Mouse (Mus musculus) layer of hippocampus, adult 8-10 months (tissue): ENCODE measurements around the gene Ctnna3. TPM values are rescaled to one million over a fixed set of nuclear protein-coding genes. Genes with fewer than 3 reads are reported as not detected.
"Not testable (repeated sequence)": the region's sequence is repeated elsewhere in the genome, so short reads cannot be mapped to it uniquely, and the experiment has no call there.

Source experiments
- DNase-seq, 2 experiments: peaks; one replicate each; pipeline ENCODE4 v3.0.0; 2022; ENCODE audit warnings: low spot score in 2 of 2
- total RNA-seq, 4 experiments: library from RNA; stranded (reverse); gene quantifications; 2 replicates each; pipeline ENCODE4 v1.2.4; 2022

The Ctnna3 gene
- total RNA-seq, 4 experiments from 2014 or later, result 2.3 to 3.2 (median 3.1) TPM

DNA sequence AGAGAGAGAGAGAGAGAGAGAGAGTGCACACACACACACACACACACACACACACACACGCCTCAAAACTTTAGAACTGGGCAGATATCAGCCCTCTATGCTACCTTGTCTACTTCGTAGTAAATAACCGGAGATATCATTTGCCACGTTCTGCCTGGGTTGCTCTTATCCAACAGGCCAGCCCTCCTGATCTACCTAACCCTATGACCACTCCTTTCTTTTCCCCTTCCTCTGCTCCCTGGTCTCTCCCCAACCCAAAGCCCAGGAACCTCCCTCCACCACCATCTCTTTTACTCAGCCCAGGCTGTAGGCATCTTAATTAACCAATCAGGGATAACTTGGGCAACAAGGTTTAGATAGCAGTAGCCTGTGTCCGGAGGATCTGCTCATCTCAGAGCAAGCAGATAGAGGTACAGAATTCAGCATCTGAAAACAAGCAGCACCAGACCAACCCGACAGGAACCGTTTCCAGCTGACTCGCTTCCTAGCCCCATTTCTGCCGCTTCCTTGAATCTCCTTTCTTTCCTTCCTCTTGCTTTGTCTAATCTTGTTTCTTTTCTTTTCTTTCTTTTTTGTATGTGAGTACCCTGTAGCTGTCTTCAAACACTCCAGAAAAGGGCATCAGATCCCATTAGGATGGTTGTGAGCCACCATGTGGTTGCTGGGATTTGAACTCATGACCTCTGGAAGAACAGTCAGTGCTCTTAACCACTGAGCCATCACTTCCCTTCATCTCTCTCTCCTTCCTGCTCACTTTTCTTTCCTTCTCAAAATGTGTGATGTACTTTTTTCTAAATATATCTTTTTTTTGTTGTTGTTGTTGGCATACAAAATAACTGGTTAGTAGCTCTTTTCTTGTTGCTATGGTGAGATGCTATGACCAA lies 6.1 kb upstream of the Ctnna3 start:
- DNase-seq, result no peak

DNA sequence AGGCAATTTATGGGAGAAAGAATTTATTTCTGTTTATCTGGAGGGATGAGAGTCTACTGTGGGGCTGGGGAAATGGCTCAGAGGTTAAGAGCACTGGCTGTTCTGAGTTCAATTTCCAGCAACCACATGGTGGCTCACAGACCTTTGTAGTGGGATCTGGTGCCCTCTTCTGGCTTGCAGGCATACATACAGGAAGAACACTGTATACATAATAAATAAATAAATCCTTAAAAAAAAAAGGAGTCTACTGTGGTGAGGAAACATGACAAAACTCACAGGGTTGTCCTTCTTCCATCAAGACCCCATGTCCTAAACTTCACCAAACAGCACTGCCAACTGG lies 5.5 kb upstream of the Ctnna3 start:
- no peak for DNase-seq

DNA sequence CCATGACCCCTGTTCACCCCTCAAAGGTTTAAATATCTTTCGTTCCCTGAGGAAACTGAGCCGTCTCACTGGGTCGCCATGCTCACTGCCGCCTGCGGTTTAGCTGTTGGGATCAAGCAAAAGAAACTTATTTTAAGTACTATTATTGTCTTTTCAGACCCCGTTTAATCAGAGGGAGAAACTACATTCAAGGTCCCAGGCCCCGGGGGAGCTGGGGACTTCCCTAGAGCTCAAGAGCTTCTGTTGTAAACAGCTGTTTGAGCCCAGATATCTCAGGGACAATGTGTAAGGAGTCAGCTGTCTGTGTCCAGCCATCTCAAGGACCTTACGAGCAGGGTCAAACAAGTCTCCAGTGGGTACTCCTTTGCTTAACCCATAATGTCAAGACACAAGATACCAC lies 2.8 kb upstream of the Ctnna3 start:
- DNase-seq, result no peak

DNA sequence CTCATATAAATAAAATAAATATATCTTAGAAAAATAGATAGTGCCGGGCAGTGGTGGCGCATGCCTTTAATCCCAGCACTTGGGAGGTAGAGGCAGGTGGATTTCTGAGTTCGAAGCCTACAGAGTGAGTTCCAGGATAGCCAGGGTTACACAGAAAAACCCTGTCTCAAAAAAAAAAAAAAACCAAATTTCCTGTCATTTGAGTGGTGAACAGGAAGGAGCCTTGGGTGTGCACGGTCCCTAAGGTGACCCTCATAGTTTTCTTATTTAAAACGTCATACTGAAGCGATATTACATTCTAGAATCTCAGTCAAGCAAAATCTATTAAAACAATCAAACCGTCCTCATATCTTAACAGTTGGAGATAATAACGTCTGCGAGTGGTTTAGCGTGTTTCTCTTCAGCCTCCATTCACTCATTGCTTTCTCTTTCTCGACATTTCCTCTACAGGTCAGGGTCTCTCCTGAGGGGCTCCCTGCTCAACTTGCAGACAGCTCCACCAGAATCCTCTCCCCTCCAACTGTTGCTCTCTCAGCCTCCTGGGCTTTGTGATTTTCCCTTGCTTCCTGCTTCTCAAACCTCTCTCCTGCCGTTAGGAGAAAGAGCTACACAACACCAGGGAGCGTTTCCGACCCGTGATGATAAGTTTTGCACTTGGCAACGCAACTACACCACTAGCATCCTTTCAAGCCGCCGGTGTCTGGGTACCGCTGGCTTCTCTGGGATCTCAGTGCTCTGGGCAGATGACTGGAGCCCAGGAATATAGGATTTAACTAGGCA lies 1.5 kb upstream of the Ctnna3 start:
- DNase-seq, result no peak

DNA sequence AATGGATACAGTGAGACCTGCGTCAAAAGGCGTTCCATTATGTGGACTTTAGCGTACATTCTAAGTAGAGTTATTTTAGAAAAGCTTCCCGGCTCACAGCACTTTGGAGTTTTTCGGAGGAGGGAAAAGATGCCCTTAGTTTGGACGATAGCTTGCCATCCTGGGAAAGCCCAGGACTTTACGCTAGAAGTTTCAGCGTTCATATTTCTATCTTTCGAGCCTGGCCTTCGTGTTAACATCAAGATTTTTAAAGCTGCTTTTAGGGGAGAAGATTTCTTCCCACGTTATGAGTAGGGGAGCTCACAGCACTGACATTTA lies 916 bp upstream of the Ctnna3 start:
- DNase-seq, result no peak

DNA sequence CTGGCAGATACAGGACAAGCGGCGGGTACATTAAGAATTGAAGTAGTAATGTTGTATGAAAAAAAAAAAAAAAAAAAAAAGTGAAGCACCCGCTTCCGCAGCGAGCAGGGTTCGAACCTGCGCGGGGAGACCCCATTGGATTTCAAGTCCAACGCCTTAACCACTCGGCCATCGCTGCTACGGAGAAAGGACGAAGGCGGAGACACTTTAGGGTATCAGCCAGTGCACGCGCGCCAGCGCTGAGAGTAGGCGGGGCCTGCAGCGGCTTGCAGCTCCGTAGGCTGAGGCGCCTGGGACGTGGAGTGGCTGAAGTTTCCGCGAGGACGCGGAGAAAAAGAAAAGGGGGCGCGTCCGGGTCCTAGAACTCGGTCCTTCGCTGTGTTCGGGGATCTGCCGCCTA lies 518 bp upstream of the Ctnna3 start:
- peak; percentile 97 to 100 for DNase-seq

DNA sequence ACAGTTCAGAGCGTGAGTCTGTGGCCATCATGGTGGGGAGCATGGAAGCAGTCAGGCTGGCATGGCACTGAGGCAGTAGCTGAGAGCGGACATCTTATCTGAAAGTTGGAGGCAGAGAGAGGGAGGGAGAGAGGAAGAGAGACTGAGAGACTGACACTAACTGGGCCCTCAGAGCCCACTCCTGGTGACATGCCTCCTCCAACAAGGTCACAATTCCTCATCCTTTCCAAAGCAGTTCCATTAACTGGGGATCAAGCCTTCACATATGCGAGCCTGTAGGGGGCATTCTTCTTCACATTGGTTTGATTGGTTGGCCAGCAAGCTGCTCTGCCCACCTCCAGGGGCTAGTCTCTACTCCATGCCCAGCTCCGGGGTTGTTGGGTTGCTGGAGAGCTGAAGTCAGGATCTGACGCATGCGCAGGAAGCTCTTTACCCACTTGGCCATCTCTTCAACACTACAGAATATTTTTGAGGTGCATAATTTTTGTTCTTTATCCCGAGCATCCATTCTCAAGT lies 1.4 kb downstream of the Ctnna3 start:
- DNase-seq, result no peak

DNA sequence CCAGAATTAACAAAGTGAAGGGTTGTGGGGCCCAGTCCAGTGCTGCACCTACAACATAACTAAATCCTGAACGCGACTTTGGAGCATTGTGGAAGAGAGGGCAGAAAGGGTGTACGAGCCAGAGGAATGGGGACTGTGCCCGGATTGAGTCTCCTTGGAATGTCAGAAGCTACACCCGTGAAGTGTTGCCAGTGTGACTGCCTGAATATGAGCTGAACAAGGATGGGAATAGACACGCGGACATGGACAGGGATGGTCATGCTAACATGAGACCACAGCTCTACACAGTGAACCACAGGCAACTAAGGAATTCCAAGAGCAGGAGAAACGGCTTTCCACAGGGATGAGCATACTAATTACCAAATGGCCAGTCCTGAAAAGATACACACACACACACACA lies 2.2 kb downstream of the Ctnna3 start:
- no peak for DNase-seq

DNA sequence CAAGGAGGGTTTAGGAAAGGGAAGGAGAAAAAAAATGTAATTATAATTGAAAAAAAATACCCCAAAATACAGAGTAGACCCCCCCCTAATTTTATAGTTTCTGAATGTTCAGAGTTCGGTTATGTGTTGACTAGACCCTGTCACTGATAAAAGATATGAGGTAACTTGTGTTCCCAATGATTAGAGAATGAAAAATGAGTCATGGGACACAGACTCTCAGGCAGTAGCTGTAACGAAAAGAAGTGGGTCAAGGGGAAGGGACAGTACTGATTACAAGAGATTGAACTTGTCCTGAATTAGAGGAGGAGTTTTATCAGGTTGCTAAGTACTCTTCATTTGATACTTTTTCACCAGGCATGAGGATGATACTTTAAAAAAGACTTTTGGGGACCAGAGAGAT lies 3.0 kb downstream of the Ctnna3 start:
- no peak for DNase-seq

DNA sequence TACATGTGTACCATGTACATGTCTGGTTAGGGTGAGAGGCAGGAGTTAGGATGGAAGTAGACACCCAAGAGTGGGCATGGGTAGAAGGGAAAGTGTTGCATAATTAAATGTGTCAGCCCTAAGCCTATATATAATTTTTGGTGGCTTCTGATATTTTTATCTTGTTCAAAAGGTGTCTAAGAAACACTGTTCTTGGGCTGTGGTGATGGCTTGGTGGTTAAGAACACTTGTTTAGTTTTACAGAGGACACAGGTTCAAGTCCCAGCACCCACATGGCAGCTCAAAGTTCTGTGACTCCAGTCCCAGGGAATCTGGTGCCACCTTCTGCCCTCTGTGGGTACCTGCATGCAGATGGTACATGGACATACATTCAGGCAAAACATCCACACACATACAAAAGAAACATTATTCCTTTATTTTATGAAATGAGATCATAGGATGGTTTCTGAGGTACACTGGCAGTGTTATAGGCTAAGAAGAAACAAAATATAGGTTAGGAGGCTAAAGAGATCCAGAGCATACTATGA lies 8.9 kb downstream of the Ctnna3 start:
- no peak for DNase-seq

DNA sequence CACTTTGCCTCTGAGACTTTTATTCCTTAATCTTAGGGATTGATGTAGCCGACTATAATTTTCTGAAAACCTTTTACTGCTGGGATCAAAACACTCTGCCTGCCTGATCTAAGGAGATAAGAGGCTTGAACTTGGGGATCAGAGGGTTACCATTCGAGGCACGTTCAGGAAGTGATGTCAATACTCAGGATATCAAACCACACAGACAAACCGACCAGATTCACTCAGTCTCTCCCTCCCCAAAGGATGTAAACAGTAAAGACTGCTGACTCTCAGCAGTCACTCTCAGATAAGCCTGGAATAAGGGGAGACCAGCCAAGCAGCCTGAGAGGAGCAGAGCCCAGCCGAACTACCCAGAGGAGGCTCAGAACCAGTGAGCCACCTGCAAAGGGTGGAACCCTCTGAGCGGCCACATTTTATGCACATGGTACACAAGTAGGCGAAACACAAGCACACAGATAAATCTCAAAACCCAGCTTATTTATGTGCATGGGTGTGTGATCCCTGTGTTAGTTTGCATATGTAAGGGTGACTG lies 9.9 kb downstream of the Ctnna3 start:
- no peak for DNase-seq

DNA sequence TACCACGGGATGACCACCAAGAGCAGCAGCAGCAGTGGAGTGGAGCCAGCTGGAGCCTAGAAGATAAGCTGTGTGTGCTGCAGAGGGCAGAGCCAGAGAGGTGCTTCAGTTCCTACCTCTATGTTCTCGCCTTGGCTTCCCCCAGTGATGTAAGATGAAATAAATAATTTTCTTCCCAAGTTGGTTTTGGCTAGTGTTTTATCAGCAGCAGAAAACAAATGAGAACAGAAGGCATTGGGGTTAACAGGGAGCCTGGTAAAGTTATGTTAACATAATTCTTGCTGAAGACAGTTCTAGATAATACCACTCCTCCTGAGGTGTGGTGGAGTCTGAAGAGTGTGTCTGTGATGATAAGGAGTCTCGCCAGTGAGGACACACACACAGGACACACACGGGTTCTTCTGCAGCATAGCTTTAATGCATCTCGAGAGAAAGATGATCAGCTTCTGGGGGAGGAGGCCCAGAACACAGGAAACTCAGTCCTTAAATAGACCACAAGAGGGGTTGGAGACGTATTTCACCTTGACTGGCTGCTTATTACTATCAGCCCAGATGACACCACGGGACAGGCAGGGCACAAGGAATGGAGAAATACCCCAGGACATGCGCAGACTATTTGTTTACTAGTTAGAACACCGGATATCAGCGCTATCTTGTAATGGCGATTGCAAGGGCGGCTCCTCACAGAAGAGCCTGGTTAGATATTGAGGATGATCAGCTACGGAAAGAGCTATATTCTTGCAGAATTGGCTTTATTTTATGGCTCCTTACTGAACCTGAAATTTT lies 14.9 kb downstream of the Ctnna3 start:
- DNase-seq, result not testable (repeated sequence)

DNA sequence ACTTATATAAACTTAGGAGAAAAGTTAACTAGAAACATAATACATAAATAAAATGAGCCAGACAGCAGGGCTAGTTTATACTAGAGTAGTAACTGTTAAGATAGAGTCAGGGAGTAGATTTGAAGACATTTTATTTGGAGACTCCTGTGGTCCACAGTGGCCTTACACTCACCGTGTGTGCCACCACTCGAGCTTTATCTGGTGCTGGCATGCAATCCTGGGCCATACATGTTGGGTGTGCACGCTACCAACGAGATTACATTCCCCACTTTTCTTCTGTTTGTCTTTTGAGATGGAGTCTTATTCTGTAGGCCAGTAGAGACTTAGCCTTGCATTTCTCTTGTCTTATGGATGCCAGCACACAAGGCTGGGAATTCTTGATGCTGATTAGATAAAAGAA lies 24.0 kb downstream of the Ctnna3 start:
- no peak for DNase-seq

DNA sequence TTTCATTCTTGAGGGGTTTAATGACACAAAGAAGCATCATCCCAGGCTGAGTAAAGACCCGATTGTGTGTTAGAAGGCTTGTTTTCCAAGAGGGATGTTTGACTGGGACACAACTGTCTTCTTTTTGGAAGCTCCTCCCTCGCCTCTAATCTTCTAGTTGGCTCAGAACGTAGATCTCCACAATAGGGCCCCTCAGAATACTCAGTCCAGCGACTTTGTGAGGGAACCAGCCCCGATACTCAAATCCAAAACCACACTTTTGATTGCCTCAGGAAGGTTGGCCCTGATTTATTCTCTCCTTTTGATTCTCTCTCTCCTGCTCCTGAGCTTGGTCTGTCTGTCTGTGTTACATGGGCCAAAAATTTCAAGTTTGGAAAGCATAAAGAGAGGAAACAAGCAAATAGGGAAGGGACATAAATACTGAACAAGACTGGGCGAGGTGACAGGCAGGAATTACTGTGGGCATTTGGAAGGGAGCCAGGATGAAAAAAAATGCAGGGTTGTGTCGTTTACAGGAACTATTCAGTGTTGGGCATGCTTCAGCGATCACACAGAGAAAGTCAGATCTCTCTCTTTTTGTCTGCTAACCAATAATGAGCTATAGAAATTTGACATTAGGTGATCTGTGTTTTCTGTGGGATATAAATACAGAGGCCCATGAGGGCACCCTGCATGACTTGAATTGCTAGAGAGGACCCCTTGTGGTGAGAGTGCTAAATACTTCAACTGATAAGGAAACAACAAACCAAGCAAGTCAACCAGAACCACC lies 25.4 kb downstream of the Ctnna3 start:
- DNase-seq, result no peak

DNA sequence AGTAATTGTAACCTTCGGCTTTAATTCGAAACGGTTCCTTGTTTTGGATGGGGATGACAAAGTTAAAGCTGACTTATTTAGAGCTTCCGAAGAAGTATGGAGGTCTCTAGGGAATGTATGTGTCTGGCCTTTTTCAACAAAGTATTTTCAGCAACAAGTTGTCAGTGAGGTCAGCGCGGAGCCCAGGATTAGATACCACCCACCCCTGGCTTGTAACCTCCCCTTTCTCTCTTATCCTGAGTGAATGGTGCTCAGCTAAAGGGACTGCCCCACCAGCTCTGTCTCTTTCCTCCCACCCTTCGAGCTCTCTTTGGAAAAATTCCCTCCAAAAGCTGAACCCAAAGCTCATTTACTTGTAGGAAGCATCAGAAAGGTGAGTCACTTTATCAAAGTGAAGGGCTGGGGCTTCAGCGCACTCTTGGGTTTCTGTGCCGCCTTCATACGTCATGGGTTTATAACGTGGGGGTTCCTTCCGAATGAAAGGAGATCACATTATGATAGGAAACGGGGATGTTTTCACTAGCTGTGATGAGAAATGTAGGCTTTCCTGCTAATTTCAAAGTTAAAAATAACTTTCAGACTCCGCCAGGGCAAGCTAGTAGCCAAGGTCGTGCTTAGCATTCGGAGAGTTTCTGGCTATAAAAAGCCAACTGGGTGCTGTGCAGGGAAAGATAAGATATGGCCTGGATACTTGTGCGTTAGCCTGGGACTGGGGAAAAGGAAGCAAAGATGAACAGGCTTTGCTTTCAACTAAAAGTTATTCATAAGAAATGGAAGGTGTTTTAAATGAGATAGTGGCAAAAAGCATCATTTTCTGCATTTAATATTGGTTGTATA lies 27.6 kb downstream of the Ctnna3 start:
- DNase-seq, result no peak

DNA sequence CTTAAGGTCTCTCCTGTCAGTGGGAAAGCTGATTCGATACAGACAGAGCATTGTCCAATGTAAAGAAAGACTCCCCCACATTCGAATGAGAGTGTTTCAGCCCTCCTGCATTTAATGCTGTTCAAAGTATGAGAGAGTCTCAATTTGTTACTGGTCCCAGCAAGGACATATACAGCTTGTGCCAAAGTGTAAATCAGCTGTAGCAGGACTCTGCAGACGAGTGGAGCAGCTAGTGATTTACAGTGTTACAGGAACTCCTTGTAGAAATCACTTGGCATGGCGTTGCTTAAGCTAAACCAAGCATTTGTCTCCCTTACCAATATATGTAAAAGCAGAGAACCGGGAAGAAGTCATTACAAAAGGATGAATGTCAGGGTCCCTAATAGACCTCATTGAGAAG lies 31.0 kb downstream of the Ctnna3 start:
- DNase-seq, result no peak

DNA sequence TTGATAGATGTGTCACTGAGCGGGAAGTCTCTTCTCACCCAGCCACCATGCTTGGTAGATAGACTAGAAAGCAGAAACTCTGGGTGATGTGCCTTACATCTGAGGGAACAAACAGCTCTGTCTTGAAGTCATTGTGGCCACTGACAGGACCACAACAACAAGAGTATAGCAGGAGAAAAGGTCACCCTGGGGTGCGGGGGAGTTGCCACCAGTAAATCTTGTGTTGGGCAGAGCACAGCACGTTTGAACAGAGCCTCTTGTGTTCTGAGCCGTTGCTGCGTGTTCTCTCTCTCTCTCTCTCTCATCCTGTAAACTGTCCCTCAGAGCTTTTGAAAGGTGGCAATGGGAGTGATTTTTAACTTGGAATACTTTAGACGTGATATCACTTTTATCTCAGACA lies 42.6 kb downstream of the Ctnna3 start:
- DNase-seq, result no peak

DNA sequence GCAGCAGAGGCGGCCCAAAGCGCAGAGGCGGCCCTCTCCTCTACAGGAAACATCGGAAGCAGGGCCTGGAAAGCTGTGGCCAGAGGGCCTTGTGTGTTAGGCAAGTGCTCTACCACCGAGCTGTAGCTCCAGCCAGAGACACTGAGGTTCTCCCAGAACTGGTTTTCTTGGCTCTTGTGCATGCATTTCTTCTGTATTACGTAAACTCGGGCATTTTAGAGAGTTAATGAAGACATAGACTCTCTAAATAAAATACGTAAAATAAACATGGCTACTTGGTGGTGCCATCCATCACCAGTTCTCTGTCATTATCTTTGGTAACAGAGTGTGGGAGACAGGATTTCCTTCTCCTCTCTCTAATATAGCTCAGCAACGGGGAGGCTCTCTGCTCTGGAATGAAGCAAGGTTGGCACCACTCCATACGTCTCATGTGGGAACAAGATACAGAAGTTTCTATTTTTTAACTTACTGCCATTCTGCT lies 46.3 kb downstream of the Ctnna3 start:
- DNase-seq, result no peak

DNA sequence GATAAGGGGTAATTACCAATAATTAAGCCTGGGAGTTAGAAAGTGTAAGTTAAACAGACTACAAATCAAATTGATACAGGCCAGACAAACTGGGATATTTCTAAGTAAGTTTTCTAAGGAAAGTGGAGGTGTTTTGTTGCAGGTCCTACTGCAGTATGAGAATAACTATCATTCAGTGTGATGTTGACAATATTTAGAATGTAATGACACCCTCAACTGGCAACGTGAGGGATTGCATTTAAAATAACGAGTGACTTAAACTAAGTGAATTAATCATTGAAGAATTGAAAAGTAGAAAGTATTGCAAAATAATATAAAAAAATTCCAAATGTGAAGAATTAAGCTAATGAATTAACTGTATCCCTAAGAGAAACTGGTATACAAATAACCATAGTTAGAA lies 49.0 kb downstream of the Ctnna3 start:
- no peak for DNase-seq

DNA sequence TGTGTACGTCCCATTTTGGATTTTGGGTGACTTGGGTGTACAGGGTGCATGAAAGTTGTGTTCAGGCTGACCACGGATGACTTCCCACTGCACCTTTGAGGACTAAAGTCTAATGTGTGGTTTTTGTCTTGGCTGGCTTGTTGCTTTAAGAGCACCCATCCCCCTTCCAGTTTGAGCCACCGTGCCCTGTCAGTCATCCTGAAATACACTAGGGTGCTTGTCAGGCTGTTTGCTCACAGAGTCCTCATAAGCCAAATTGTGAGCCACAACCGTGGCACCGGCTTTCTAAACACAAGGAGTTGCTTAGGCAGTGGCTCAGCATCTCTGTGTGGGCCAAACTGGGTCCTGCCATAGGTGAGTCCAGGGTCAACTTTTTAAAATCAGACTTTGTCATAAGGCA lies 50.2 kb downstream of the Ctnna3 start:
- peak; percentile 9 to 10 for DNase-seq
